In the genomic region with DNA sequence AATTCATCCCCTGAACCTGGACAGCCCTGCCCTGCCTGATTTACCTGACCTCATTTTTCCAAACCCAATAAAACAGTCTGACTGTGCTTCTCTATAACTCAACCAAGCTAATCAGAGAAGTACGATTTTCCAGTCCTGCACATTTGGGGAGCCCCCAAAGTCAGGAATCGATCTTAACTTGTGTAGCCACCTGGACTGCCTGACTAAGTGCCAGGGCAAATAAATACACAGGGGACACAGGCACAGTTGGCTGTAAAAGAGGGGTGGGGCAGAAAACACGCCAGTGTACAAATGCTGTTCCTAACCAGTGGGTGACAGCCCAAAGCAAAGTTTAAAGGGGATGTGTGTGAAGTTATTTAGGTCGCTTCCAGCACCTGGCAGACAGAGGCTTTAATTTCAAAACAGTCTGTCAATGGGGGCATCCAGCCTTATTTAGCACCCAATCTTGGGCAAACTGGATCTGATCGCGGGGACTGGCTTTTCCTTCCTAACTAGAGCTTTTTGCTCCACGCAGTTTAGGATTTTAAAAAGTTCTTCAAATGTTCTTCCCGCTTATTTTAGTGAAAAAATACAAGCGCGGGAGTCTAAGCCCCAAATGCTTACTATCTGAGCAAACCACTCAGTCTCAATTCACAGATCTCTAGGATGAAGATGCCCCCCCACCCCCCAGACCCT, we compare ENCODE assay signal across 8 mouse cellular contexts. TPM values are rescaled to one million over a fixed set of nuclear protein-coding genes. Genes with fewer than 3 reads are reported as not detected.
DNase-seq lines count a peak whose midpoint lies in the region; ATAC-seq and TF ChIP-seq lines count a peak whose summit lies in the region.

No protein-coding gene starts in this region.

- no peak for TF ChIP-seq POLR2A in heart, adult 2 months (IDR thresholded peaks at IDR 0.05; ENCODE audit: insufficient read depth, low read depth, low read length)
- no peak for TF ChIP-seq POLR2A in ES-Bruce4 (IDR thresholded peaks at IDR 0.05; ENCODE audit: insufficient read depth, low read length)

- peaks cover 7% of the 10 kb centered on the region for H3K4me1 ChIP-seq in heart, adult 2 months (ENCODE audit: control insufficient read depth, insufficient read depth, low read length)
- H3K4me1 ChIP-seq in ES-Bruce4 (ENCODE audit: control insufficient read depth, insufficient read depth, low read length) = peaks cover 2% of the 10 kb centered on the region
- H3K4me1 ChIP-seq in forebrain, embryonic 13.5 days = peaks cover 21% of the 10 kb centered on the region
- H3K4me1 ChIP-seq in limb, embryonic 13.5 days = peaks cover 14% of the 10 kb centered on the region
- 0 out of 2 replicates have a peak, but pooled peaks cover 2% of the 10 kb centered on the region for H3K4me1 ChIP-seq in stomach, embryonic 14.5 days (ENCODE audit: control insufficient read depth, insufficient read depth, low read length)

- no peaks in the 10 kb centered on the region for H3K36me3 ChIP-seq in heart, adult 2 months (ENCODE audit: control insufficient read depth, insufficient read depth, low read length)
- H3K36me3 ChIP-seq in ES-Bruce4 (ENCODE audit: control insufficient read depth, insufficient read depth, low read length, poor library complexity, severe bottlenecking) = peaks cover 28% of the 10 kb centered on the region
- peaks cover 26% of the 10 kb centered on the region for H3K36me3 ChIP-seq in forebrain, embryonic 13.5 days (ENCODE audit: poor library complexity, severe bottlenecking)
- H3K36me3 ChIP-seq in limb, embryonic 13.5 days = peaks cover 26% of the 10 kb centered on the region
- H3K36me3 ChIP-seq in stomach, embryonic 14.5 days (ENCODE audit: control insufficient read depth, insufficient read depth, low read length) = peaks cover 4% of the 10 kb centered on the region

- H3K79me2 ChIP-seq in heart, adult 2 months (replicated peaks; ENCODE audit: control insufficient read depth, insufficient read depth, low read length) = peaks cover 3% of the 10 kb centered on the region; the same call in 1 of the 2 replicates

- ATAC-seq in forebrain, embryonic 13.5 days = no peak
- ATAC-seq in limb, embryonic 13.5 days (ENCODE audit: low FRiP score, low read depth) = no peak
- no peak for ATAC-seq in stomach, embryonic 14.5 days (ENCODE audit: insufficient number of reproducible peaks, insufficient read depth, low FRiP score, low read depth)

- WGBS in heart, adult 2 months = 2% methylated on average over 10 of the region's 10 CpGs
- 7% methylated on average over 10 of the region's 10 CpGs for WGBS in forebrain, embryonic 13.5 days
- WGBS in limb, embryonic 13.5 days = 3% methylated on average over 10 of the region's 10 CpGs
- WGBS in stomach, embryonic 14.5 days = 5% methylated on average over 10 of the region's 10 CpGs

- H3K27me3 ChIP-seq in heart, adult 2 months (ENCODE audit: control insufficient read depth, insufficient read depth, low read length) = no peaks in the 10 kb centered on the region
- H3K27me3 ChIP-seq in ES-Bruce4 (ENCODE audit: control insufficient read depth, insufficient read depth, low read length, poor library complexity, severe bottlenecking) = no peaks in the 10 kb centered on the region
- peaks cover 8% of the 10 kb centered on the region; the same call in 1 of the 2 replicates for H3K27me3 ChIP-seq in forebrain, embryonic 13.5 days
- peaks cover under 1% of the 10 kb centered on the region; the same call in 1 of the 2 replicates for H3K27me3 ChIP-seq in limb, embryonic 13.5 days
- H3K27me3 ChIP-seq in stomach, embryonic 14.5 days (ENCODE audit: control insufficient read depth, insufficient read depth, low read length) = no peaks in the 10 kb centered on the region

- H3K9ac ChIP-seq in heart, adult 2 months (ENCODE audit: low read depth, low read length) = peak overlapping the region; percentile 87
- peak overlapping the region; percentile 89 for H3K9ac ChIP-seq in ES-Bruce4 (ENCODE audit: low read depth, poor library complexity, severe bottlenecking)
- peak overlapping the region; percentile 88 for H3K9ac ChIP-seq in forebrain, embryonic 13.5 days
- peak overlapping the region; percentile 89 for H3K9ac ChIP-seq in limb, embryonic 13.5 days
- H3K9ac ChIP-seq in stomach, embryonic 14.5 days (replicated peaks; ENCODE audit: low read depth, low read length) = peak overlapping the region; percentile 70

- no peaks in the 10 kb centered on the region for H3K9me3 ChIP-seq in ES-Bruce4 (replicated peaks; ENCODE audit: control insufficient read depth, insufficient read depth, low read length, poor library complexity, severe bottlenecking)
- H3K9me3 ChIP-seq in forebrain, embryonic 13.5 days (replicated peaks) = no peaks in the 10 kb centered on the region
- no peaks in the 10 kb centered on the region for H3K9me3 ChIP-seq in limb, embryonic 13.5 days
- no peaks in the 10 kb centered on the region for H3K9me3 ChIP-seq in stomach, embryonic 14.5 days (ENCODE audit: control insufficient read depth, low read depth, low read length)

- intact Hi-C loops in heart, adult 2 months (cut with DNase I) = loop anchor here (10.0 kb wide), 1 partner anchor 914 kb away; a partner anchor contains a TSS

- no peak for DNase-seq in heart, adult 2 months
- no peak for DNase-seq in heart, postnatal 4 days
- no peak for DNase-seq in embryo, embryonic 11 days
- no peak for DNase-seq in right cerebral cortex, adult 18-20 months

- H3K27ac ChIP-seq in heart, adult 2 months = peak overlapping the region; percentile 81
- H3K27ac ChIP-seq in ES-Bruce4 (ENCODE audit: insufficient read depth, low read length) = no peak overlapping the region
- no peak overlapping the region for H3K27ac ChIP-seq in forebrain, embryonic 13.5 days
- H3K27ac ChIP-seq in limb, embryonic 13.5 days = peak overlapping the region; percentile 3; the same call in 1 of the 2 replicates
- H3K27ac ChIP-seq in stomach, embryonic 14.5 days (ENCODE audit: low read length) = peak overlapping the region; percentile 35; the same call in 1 of the 2 replicates

- no peak for TF ChIP-seq CTCF in heart, adult 2 months (IDR thresholded peaks at IDR 0.05)
- TF ChIP-seq CTCF in ES-Bruce4 (IDR thresholded peaks at IDR 0.05; ENCODE audit: low read depth, low read length) = no peak

- H3K4me3 ChIP-seq in heart, adult 2 months = peak overlapping the region; percentile 69
- peak overlapping the region; percentile 72 for H3K4me3 ChIP-seq in ES-Bruce4 (ENCODE audit: low read depth, low read length)
- H3K4me3 ChIP-seq in forebrain, embryonic 13.5 days = peak overlapping the region; percentile 83
- peak overlapping the region; percentile 87 for H3K4me3 ChIP-seq in limb, embryonic 13.5 days
- peak overlapping the region; percentile 85 for H3K4me3 ChIP-seq in stomach, embryonic 14.5 days (ENCODE audit: low read depth, low read length)

- H3K4me2 ChIP-seq in forebrain, embryonic 13.5 days = peak overlapping the region; percentile 81
- peak overlapping the region; percentile 93 for H3K4me2 ChIP-seq in limb, embryonic 13.5 days (replicated peaks)
- H3K4me2 ChIP-seq in stomach, embryonic 14.5 days (replicated peaks; ENCODE audit: low read depth, low read length) = peak overlapping the region; percentile 82

- no peak for TF ChIP-seq EP300 in heart, adult 2 months (IDR thresholded peaks at IDR 0.05; ENCODE audit: insufficient read depth, low read depth, low read length)
- TF ChIP-seq EP300 in ES-Bruce4 (IDR thresholded peaks at IDR 0.05; ENCODE audit: insufficient read depth, low read depth, low read length) = no peak

RNA-seq across cellular contexts. Expression of a gene that starts 0.7 kb away (rescaled TPM):
- 10 to 100 TPM; 19.0 to 24.5 TPM for total RNA-seq in heart, adult 2 months (2021)
- 7.8 and 12.1 TPM in 2 replicates for polyA plus RNA-seq in heart, adult 2 months (2012; rRNA removed)
- 10 to 100 TPM; 33.0 TPM for total RNA-seq in heart, postnatal 4 days (2021)
- 170 and 188 TPM in 2 replicates for polyA plus RNA-seq in ES-Bruce4 (2011; ENCODE audit: insufficient read depth, insufficient read length, low read depth, missing spikeins)
- polyA plus RNA-seq in forebrain, embryonic 13.5 days (2015; fragmentation: Nextera tagmentation; extraction: Ambion mirVana) = 55.3 and 64.0 TPM in 2 replicates
- 73.0 and 75.2 TPM in 2 replicates for polyA plus RNA-seq in limb, embryonic 13.5 days (2015; fragmentation: Nextera tagmentation; extraction: Ambion mirVana)
- polyA plus RNA-seq in stomach, embryonic 14.5 days (2014; fragmentation: Nextera tagmentation; extraction: Ambion mirVana) = 58.2 and 63.9 TPM in 2 replicates

Comparison
In these comparisons a context has a peak if more than half of its experiments do, and no peak if none do; other contexts are left out.
1. H3K27ac ChIP-seq: peak in heart, adult 2 months (single experiment), limb, embryonic 13.5 days (single experiment) and stomach, embryonic 14.5 days (single experiment); none in ES-Bruce4 (single experiment) and forebrain, embryonic 13.5 days (single experiment).
2. Peak in every context shown above with its lines, with median percentiles within 50 percentile points of each other: H3K4me3 ChIP-seq, H3K9ac ChIP-seq and H3K4me2 ChIP-seq.